Mouse (Mus musculus) CD4-positive naive resting alpha-beta T cell, adult 76 days (primary cell): Measurements from ENCODE around the gene Aldh1a3. TPM values are rescaled to one million over a fixed set of nuclear protein-coding genes. Genes with fewer than 3 reads are reported as not detected.

Experiments used
- total RNA-seq: library from RNA; stranded (reverse); gene quantifications from one replicate; pipeline ENCODE4 v1.2.4, GENCODE M21; 2023

Gene Aldh1a3
- total RNA-seq, result not detected

DNA sequence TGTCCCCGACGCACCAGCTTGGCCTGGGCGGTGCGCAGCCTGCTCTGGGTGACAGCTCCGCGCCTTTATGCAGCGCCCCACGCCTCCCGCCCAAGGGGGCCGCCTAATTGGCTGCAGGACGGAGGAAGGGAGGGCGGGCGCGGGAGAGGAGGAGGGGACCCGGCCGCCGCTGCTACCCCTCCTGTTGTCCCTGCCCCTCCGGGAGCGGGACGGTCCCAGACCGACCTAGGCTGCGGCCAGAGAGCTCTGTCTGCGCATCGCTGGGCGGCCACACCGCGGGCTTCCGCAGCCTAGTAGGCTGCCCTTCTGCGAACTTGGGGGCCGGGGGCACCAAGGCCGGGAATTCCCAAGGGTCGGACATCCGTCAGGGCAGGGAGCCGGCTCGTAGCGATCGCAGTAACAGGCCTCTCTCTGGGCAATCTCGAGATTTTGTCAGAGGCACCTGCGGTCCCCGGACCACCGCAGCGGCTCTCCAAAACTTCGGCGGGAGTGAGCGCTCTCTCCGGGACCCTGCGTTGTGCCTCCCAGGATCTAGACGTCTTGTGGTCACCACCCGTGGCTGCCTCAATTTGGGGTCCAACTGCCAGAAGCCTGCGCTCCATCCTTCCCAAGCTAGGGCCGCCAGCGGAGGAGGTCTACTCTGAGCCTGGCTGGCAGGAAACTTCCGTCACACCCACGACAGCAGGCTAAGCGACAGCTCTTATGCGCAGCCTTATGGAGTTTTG lies at the start of gene Aldh1a3:
Gene Aldh1a3, minus strand, starts transcription at position 81 of the 725 bp plus-strand sequence.

GRCm38 (mm10) chr7:66387813-66388521 lies 39.4 kb downstream of the Aldh1a3 start, which contains the start of gene Lrrk1:
Gene Lrrk1, minus strand, starts transcription at chr7:66388350.

GRCm38 (mm10) chr7:66365904-66366303 lies 61.4 kb downstream of the Aldh1a3 start, which contains the start of gene Gm10974:
Gene Gm10974, plus strand, starts transcription at chr7:66365905.

Other genes starting within 250 kb of the Aldh1a3 start
- gene Gm10974, start 61.6 kb downstream of the Aldh1a3 start, total RNA-seq, result not detected
- gene Lrrk1, start 39.2 kb downstream of the Aldh1a3 start, total RNA-seq, result 6.9 TPM